Mouse (Mus musculus): ENCODE results near the gene Lbhd2. TPM values are rescaled to one million over a fixed set of nuclear protein-coding genes. Genes with fewer than 3 reads are reported as not detected.

The Lbhd2 gene
- total and polyA plus RNA-seq, 3 experiments: not detected

- no peak overlapping the region for H3K4me3 ChIP-seq (ENCODE audit: low read depth, low read length)
- ATAC-seq (ENCODE audit: extremely low read depth, insufficient number of reproducible peaks, low FRiP score, poor library complexity, severe bottlenecking): no peak
- H3K36me3 ChIP-seq (replicated peaks): no peaks in the 10 kb centered on the region
These were observed 26.2 kb downstream of the Lbhd2 start for GRCm38 (mm10) chr12:111432751-111433331.

GRCm38 (mm10) chr12:111434164-111434744, 27.6 kb downstream of the Lbhd2 start:
- TF ChIP-seq CTCF (IDR thresholded peaks at IDR 0.05; ENCODE audit: low read depth, low read length) (no peak), POLR2AphosphoS5 (IDR thresholded peaks at IDR 0.05; ENCODE audit: insufficient replicate concordance, low read depth, low read length) (no peak), GATA2 (IDR thresholded peaks at IDR 0.05; ENCODE audit: borderline replicate concordance, low read depth, low read length) (no peak), GATA1 (IDR thresholded peaks at IDR 0.05; ENCODE audit: borderline replicate concordance, low read length) (no peak)
- DNase-seq (ENCODE audit: low spot score) (no peak), ATAC-seq (ENCODE audit: extremely low read depth, insufficient number of reproducible peaks, low FRiP score, poor library complexity, severe bottlenecking) (no peak)
- Histone ChIP-seq H3K4me3 (ENCODE audit: low read depth, low read length) (peak overlapping the region; percentile 60; the same call in 1 of the 2 replicates), H3K27me3 (ENCODE audit: insufficient read depth, low read length) (peaks cover 5% of the 10 kb centered on the region; the same call in 1 of the 2 replicates), H3K4me1 (ENCODE audit: insufficient read depth, low read depth, low read length) (peaks cover 100% of the 10 kb centered on the region), H3K9me3 (replicated peaks) (peaks cover 4% of the 10 kb centered on the region; the same call in 1 of the 2 replicates), H3K36me3 (replicated peaks) (no peaks in the 10 kb centered on the region)

More at GRCm38 (mm10) chr12:111432751-111433331, 26.2 kb downstream of the Lbhd2 start:
- H3K27me3 ChIP-seq (ENCODE audit: insufficient read depth, low read length): peaks cover 6% of the 10 kb centered on the region; the same call in 1 of the 2 replicates
- DNase-seq (ENCODE audit: low spot score): no peak
- H3K9me3 ChIP-seq (replicated peaks): peaks cover 4% of the 10 kb centered on the region; the same call in 1 of the 2 replicates
- H3K4me1 ChIP-seq (ENCODE audit: insufficient read depth, low read depth, low read length): peaks cover 96% of the 10 kb centered on the region
- no peak for TF ChIP-seq GATA2 (IDR thresholded peaks at IDR 0.05; ENCODE audit: borderline replicate concordance, low read depth, low read length)
- no peak for TF ChIP-seq TAL1 (conservative IDR thresholded peaks at IDR 0.05; ENCODE audit: low read depth, low read length)
- no peak for TF ChIP-seq POLR2AphosphoS5 (IDR thresholded peaks at IDR 0.05; ENCODE audit: insufficient replicate concordance, low read depth, low read length)
- TF ChIP-seq GATA1 (IDR thresholded peaks at IDR 0.05; ENCODE audit: borderline replicate concordance, low read length): no peak
- no peak for TF ChIP-seq CTCF (IDR thresholded peaks at IDR 0.05; ENCODE audit: low read depth, low read length)

GRCm38 (mm10) chr12:111434745-111435327, 28.2 kb downstream of the Lbhd2 start:
- peak overlapping the region; percentile 60; the same call in 1 of the 2 replicates for H3K4me3 ChIP-seq (ENCODE audit: low read depth, low read length)
- TF ChIP-seq GATA1 (IDR thresholded peaks at IDR 0.05; ENCODE audit: borderline replicate concordance, low read length): no peak
- TF ChIP-seq GATA2 (IDR thresholded peaks at IDR 0.05; ENCODE audit: borderline replicate concordance, low read depth, low read length): peak; percentile 73; the same call in 1 of the 2 replicates
- no peak for TF ChIP-seq CTCF (IDR thresholded peaks at IDR 0.05; ENCODE audit: low read depth, low read length)
- TF ChIP-seq TAL1 (conservative IDR thresholded peaks at IDR 0.05; ENCODE audit: low read depth, low read length): peak; percentile 94
- no peak for TF ChIP-seq POLR2AphosphoS5 (IDR thresholded peaks at IDR 0.05; ENCODE audit: insufficient replicate concordance, low read depth, low read length)
- H3K36me3 ChIP-seq (replicated peaks): no peaks in the 10 kb centered on the region
- H3K4me1 ChIP-seq (ENCODE audit: insufficient read depth, low read depth, low read length): peaks cover 100% of the 10 kb centered on the region
- ATAC-seq (ENCODE audit: extremely low read depth, insufficient number of reproducible peaks, low FRiP score, poor library complexity, severe bottlenecking) (peak; percentile 81), DNase-seq (ENCODE audit: low spot score) (peak; percentile 84)
- no peaks in the 10 kb centered on the region for H3K27me3 ChIP-seq (ENCODE audit: insufficient read depth, low read length)
- H3K9me3 ChIP-seq (replicated peaks): no peaks in the 10 kb centered on the region

- no peak for TF ChIP-seq GATA2 (IDR thresholded peaks at IDR 0.05; ENCODE audit: borderline replicate concordance, low read depth, low read length)
- no peak for TF ChIP-seq POLR2AphosphoS5 (IDR thresholded peaks at IDR 0.05; ENCODE audit: insufficient replicate concordance, low read depth, low read length)
- TF ChIP-seq TAL1 (conservative IDR thresholded peaks at IDR 0.05; ENCODE audit: low read depth, low read length): no peak
- TF ChIP-seq CTCF (IDR thresholded peaks at IDR 0.05; ENCODE audit: low read depth, low read length): no peak
- TF ChIP-seq GATA1 (IDR thresholded peaks at IDR 0.05; ENCODE audit: borderline replicate concordance, low read length): no peak
- Histone ChIP-seq H3K36me3 (replicated peaks) (no peaks in the 10 kb centered on the region), H3K4me3 (ENCODE audit: low read depth, low read length) (no peak overlapping the region), H3K9me3 (replicated peaks) (peaks cover 3% of the 10 kb centered on the region), H3K4me1 (ENCODE audit: insufficient read depth, low read depth, low read length) (peaks cover 91% of the 10 kb centered on the region), H3K27me3 (ENCODE audit: insufficient read depth, low read length) (no peaks in the 10 kb centered on the region)
- ATAC-seq (ENCODE audit: extremely low read depth, insufficient number of reproducible peaks, low FRiP score, poor library complexity, severe bottlenecking): no peak
- no peak for DNase-seq (ENCODE audit: low spot score)
These were observed 29.6 kb downstream of the Lbhd2 start for GRCm38 (mm10) chr12:111436170-111436569.

GRCm38 (mm10) chr12:111436640-111437039, 30.0 kb downstream of the Lbhd2 start:
- H3K27me3 ChIP-seq (ENCODE audit: insufficient read depth, low read length): no peaks in the 10 kb centered on the region
- H3K4me3 ChIP-seq (ENCODE audit: low read depth, low read length): peak overlapping the region; percentile 1; the same call in 1 of the 2 replicates
- H3K4me1 ChIP-seq (ENCODE audit: insufficient read depth, low read depth, low read length): peaks cover 91% of the 10 kb centered on the region
- no peaks in the 10 kb centered on the region for H3K36me3 ChIP-seq (replicated peaks)
- DNase-seq (ENCODE audit: low spot score) (no peak), ATAC-seq (ENCODE audit: extremely low read depth, insufficient number of reproducible peaks, low FRiP score, poor library complexity, severe bottlenecking) (no peak)
- peaks cover 3% of the 10 kb centered on the region for H3K9me3 ChIP-seq (replicated peaks)
- TF ChIP-seq POLR2AphosphoS5 (IDR thresholded peaks at IDR 0.05; ENCODE audit: insufficient replicate concordance, low read depth, low read length): no peak
- TF ChIP-seq GATA1 (IDR thresholded peaks at IDR 0.05; ENCODE audit: borderline replicate concordance, low read length): no peak
- no peak for TF ChIP-seq TAL1 (conservative IDR thresholded peaks at IDR 0.05; ENCODE audit: low read depth, low read length)
- TF ChIP-seq CTCF (IDR thresholded peaks at IDR 0.05; ENCODE audit: low read depth, low read length): no peak
- TF ChIP-seq GATA2 (IDR thresholded peaks at IDR 0.05; ENCODE audit: borderline replicate concordance, low read depth, low read length): no peak
